Mouse (Mus musculus): Measurements from ENCODE around the gene Rbpjl. TPM values are rescaled to one million over a fixed set of nuclear protein-coding genes. Genes with fewer than 3 reads are reported as not detected.
A peak's percentile ranks its signal among the peaks of the same experiment; 100 is the strongest.

The Rbpjl gene
- polyA plus RNA-seq, 1 experiment from 2014 or later, result 4.9 TPM

- H3K9ac ChIP-seq, result no peak overlapping the region
- peak; percentile 88 for DNase-seq
- H3K36me3 ChIP-seq (ENCODE audit: insufficient read depth), result no peaks in the 10 kb centered on the region
- TF ChIP-seq CTCF (IDR thresholded peaks at IDR 0.05; ENCODE audit: low read depth), result peak; percentile 95
- no peak for ATAC-seq (ENCODE audit: insufficient read depth)
- H3K4me3 ChIP-seq (ENCODE audit: low read depth, low read length), result no peak overlapping the region
- no peaks in the 10 kb centered on the region for H3K9me3 ChIP-seq (ENCODE audit: low read depth, low read length)
- H3K4me1 ChIP-seq (ENCODE audit: insufficient read depth), result 0 out of 2 replicates have a peak, but pooled peaks cover 7% of the 10 kb centered on the region
- peak overlapping the region; percentile 25; the same call in 1 of the 2 replicates for H3K4me2 ChIP-seq
- peaks cover 61% of the 10 kb centered on the region for H3K27me3 ChIP-seq (ENCODE audit: insufficient read depth, low read length)
- H3K27ac ChIP-seq (ENCODE audit: low read depth), result no peak overlapping the region
- 2% methylated on average over 22 of the region's 22 CpGs for WGBS
Observed at GRCm38 (mm10) chr2:164407708-164408107, 4.8 kb downstream of the Rbpjl start.

GRCm38 (mm10) chr2:164414167-164414566 is 11.2 kb downstream of the Rbpjl start:
- WGBS, result 18% methylated on average over 28 of the region's 28 CpGs
- Histone ChIP-seq H3K27ac (ENCODE audit: low read depth) (no peak overlapping the region), H3K27me3 (ENCODE audit: insufficient read depth, low read length) (peaks cover 12% of the 10 kb centered on the region; the same call in 1 of the 2 replicates), H3K9ac (peak overlapping the region; percentile 4; the same call in 1 of the 2 replicates), H3K36me3 (ENCODE audit: insufficient read depth) (no peaks in the 10 kb centered on the region), H3K4me1 (ENCODE audit: insufficient read depth) (no peaks in the 10 kb centered on the region), H3K4me2 (peak overlapping the region; percentile 51), H3K9me3 (ENCODE audit: low read depth, low read length) (no peaks in the 10 kb centered on the region), H3K4me3 (ENCODE audit: low read depth, low read length) (peak overlapping the region; percentile 18)
- TF ChIP-seq CTCF (IDR thresholded peaks at IDR 0.05; ENCODE audit: low read depth), result no peak
- ATAC-seq (ENCODE audit: insufficient read depth), result peak; percentile 32; the same call in 1 of the 2 replicates
- DNase-seq, result peak; percentile 40

GRCm38 (mm10) chr2:164414581-164414980 is 11.6 kb downstream of the Rbpjl start:
- no peak for TF ChIP-seq CTCF (IDR thresholded peaks at IDR 0.05; ENCODE audit: low read depth)
- H3K9me3 ChIP-seq (ENCODE audit: low read depth, low read length), result no peaks in the 10 kb centered on the region
- H3K4me1 ChIP-seq (ENCODE audit: insufficient read depth), result no peaks in the 10 kb centered on the region
- peak overlapping the region; percentile 51 for H3K4me2 ChIP-seq
- H3K4me3 ChIP-seq (ENCODE audit: low read depth, low read length), result peak overlapping the region; percentile 18
- H3K27me3 ChIP-seq (ENCODE audit: insufficient read depth, low read length), result 0 out of 2 replicates have a peak, but pooled peaks cover 8% of the 10 kb centered on the region
- peak overlapping the region; percentile 4; the same call in 1 of the 2 replicates for H3K9ac ChIP-seq
- WGBS, result 55% methylated on average over 10 of the region's 10 CpGs
- no peak for DNase-seq
- no peaks in the 10 kb centered on the region for H3K36me3 ChIP-seq (ENCODE audit: insufficient read depth)
- H3K27ac ChIP-seq (ENCODE audit: low read depth), result no peak overlapping the region
- no peak for ATAC-seq (ENCODE audit: insufficient read depth)

- H3K27me3 ChIP-seq (ENCODE audit: insufficient read depth, low read length), result no peaks in the 10 kb centered on the region
- H3K36me3 ChIP-seq (ENCODE audit: insufficient read depth), result no peaks in the 10 kb centered on the region
- DNase-seq, result peak; percentile 86
- H3K27ac ChIP-seq (ENCODE audit: low read depth), result no peak overlapping the region
- no peak for ATAC-seq (ENCODE audit: insufficient read depth)
- H3K9me3 ChIP-seq (ENCODE audit: low read depth, low read length), result no peaks in the 10 kb centered on the region
- H3K4me1 ChIP-seq (ENCODE audit: insufficient read depth), result no peaks in the 10 kb centered on the region
- TF ChIP-seq CTCF (IDR thresholded peaks at IDR 0.05; ENCODE audit: low read depth), result peak; percentile 78
- no peak overlapping the region for H3K4me3 ChIP-seq (ENCODE audit: low read depth, low read length)
- H3K4me2 ChIP-seq, result no peak overlapping the region
- H3K9ac ChIP-seq, result no peak overlapping the region
- 0% methylated on average over 2 of the region's 2 CpGs for WGBS
Observed at GRCm38 (mm10) chr2:164417198-164417597, 14.3 kb downstream of the Rbpjl start.

GRCm38 (mm10) chr2:164418308-164418875 is 15.5 kb downstream of the Rbpjl start:
- 23% methylated on average over 3 of the region's 3 CpGs for WGBS
- Histone ChIP-seq H3K4me1 (ENCODE audit: insufficient read depth) (no peaks in the 10 kb centered on the region), H3K27ac (ENCODE audit: low read depth) (no peak overlapping the region), H3K4me3 (ENCODE audit: low read depth, low read length) (no peak overlapping the region), H3K9ac (no peak overlapping the region), H3K27me3 (ENCODE audit: insufficient read depth, low read length) (no peaks in the 10 kb centered on the region), H3K4me2 (no peak overlapping the region), H3K9me3 (ENCODE audit: low read depth, low read length) (no peaks in the 10 kb centered on the region), H3K36me3 (ENCODE audit: insufficient read depth) (peaks cover 3% of the 10 kb centered on the region; the same call in 1 of the 2 replicates)
- no peak for ATAC-seq (ENCODE audit: insufficient read depth)
- no peak for DNase-seq
- TF ChIP-seq CTCF (IDR thresholded peaks at IDR 0.05; ENCODE audit: low read depth), result no peak

DNA sequence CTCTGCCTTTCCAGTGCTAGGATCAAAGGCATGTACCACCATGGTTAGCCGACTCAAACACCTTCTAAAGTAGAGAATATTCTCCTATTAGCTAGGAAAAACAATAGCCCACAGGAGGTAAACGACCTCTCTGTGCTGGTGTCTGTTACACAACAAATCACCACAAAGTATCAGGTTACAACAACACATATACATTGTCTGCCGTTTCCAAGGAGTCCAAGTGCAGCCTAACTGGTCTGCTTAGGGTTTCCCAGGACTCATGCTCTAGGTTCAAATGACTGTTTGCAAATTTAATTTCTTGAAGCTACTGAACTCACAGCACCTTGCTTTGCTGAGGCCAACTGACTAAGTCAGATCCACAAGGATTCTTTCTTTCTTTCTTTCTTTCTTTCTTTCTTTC is 16.5 kb downstream of the Rbpjl start:
- Histone ChIP-seq H3K36me3 (ENCODE audit: insufficient read depth) (peaks cover 11% of the 10 kb centered on the region; the same call in 1 of the 2 replicates), H3K4me1 (ENCODE audit: insufficient read depth) (no peaks in the 10 kb centered on the region), H3K27me3 (ENCODE audit: insufficient read depth, low read length) (no peaks in the 10 kb centered on the region), H3K9ac (no peak overlapping the region), H3K9me3 (ENCODE audit: low read depth, low read length) (no peaks in the 10 kb centered on the region), H3K27ac (ENCODE audit: low read depth) (no peak overlapping the region), H3K4me2 (no peak overlapping the region), H3K4me3 (ENCODE audit: low read depth, low read length) (no peak overlapping the region)
- TF ChIP-seq CTCF (IDR thresholded peaks at IDR 0.05; ENCODE audit: low read depth), result no peak
- ATAC-seq (ENCODE audit: insufficient read depth), result no peak
- no peak for DNase-seq
- WGBS, result 4% methylated on average over 3 of the region's 3 CpGs

GRCm38 (mm10) chr2:164421306-164421705 is 18.4 kb downstream of the Rbpjl start:
- TF ChIP-seq CTCF (IDR thresholded peaks at IDR 0.05; ENCODE audit: low read depth), result no peak
- Histone ChIP-seq H3K36me3 (ENCODE audit: insufficient read depth) (peaks cover 26% of the 10 kb centered on the region), H3K9ac (no peak overlapping the region), H3K27me3 (ENCODE audit: insufficient read depth, low read length) (no peaks in the 10 kb centered on the region), H3K4me3 (ENCODE audit: low read depth, low read length) (no peak overlapping the region), H3K4me1 (ENCODE audit: insufficient read depth) (no peaks in the 10 kb centered on the region), H3K27ac (ENCODE audit: low read depth) (no peak overlapping the region), H3K4me2 (no peak overlapping the region), H3K9me3 (ENCODE audit: low read depth, low read length) (no peaks in the 10 kb centered on the region)
- 83% methylated on average over 7 of the region's 7 CpGs for WGBS
- DNase-seq, result no peak
- ATAC-seq (ENCODE audit: insufficient read depth), result no peak
